Mouse (Mus musculus) G1E (cell line): ENCODE measurements at regions not wholly inside any gene's neighbourhood (a gene's known extent, or its start where the extent isn't known, plus 50 kb on each side); places are given as distances from the start of the nearest gene placed in this dataset.

Experiments
- CTCF ChIP-seq: IDR thresholded peaks from 2 replicates; pipeline ENCODE4 v1.5.1; 2012; ENCODE audit warnings: low read depth, low read length, inconsistent platforms, mixed read lengths
- GATA1 ChIP-seq: IDR thresholded peaks from 2 replicates; pipeline ENCODE4 v1.6.1; 2012; ENCODE audit warnings: borderline replicate concordance, low read length, inconsistent platforms, mixed read lengths
- GATA2 ChIP-seq: IDR thresholded peaks from 2 replicates; pipeline ENCODE4 v1.6.1; 2012; ENCODE audit warnings: low read depth, low read length, inconsistent platforms, borderline replicate concordance
- POLR2AphosphoS5 ChIP-seq: IDR thresholded peaks from 2 replicates; pipeline ENCODE4 v1.6.1; 2012; ENCODE audit warnings: low read depth, low read length, inconsistent platforms; ENCODE audit not compliant: insufficient replicate concordance
- TAL1 ChIP-seq: conservative IDR thresholded peaks from 2 replicates; pipeline ENCODE4 v1.6.1; 2012; ENCODE audit warnings: low read depth, low read length, inconsistent platforms, mixed read lengths

GRCm38 (mm10) chr8:126875491-126876155, 70.0 kb downstream of the Tomm20 start:
- TF ChIP-seq CTCF (no peak), GATA1 (no peak), GATA2 (no peak), TAL1 (no peak), POLR2AphosphoS5 (no peak)
